Mouse (Mus musculus) E14TG2a.4 (cell line): Measurements from ENCODE around the gene Msmp.
"Not testable (repeated sequence)": the region's sequence is repeated elsewhere in the genome, so short reads cannot be mapped to it uniquely, and the experiment has no call there.

Experiments
- CTCF ChIP-seq: conservative IDR thresholded peaks from 2 replicates; pipeline ENCODE4 v1.5.1; 2014; ENCODE audit warnings: low read length
- NANOG ChIP-seq: IDR thresholded peaks from 2 replicates; pipeline ENCODE4 v1.6.1; 2014; ENCODE audit warnings: borderline replicate concordance, low read length, mixed read lengths
- POU5F1 ChIP-seq: IDR thresholded peaks from 2 replicates; pipeline ENCODE4 v1.6.1; 2014; ENCODE audit warnings: low read length, borderline replicate concordance

GRCm38 (mm10) chr4:43596597-43596996 is 12.3 kb upstream of the Msmp start:
- not testable (repeated sequence) for TF ChIP-seq CTCF, NANOG, POU5F1
